Mouse (Mus musculus) spleen, postnatal 36 days (tissue): ENCODE data around the gene Zfp663.
A peak's percentile ranks its signal among the peaks of the same experiment; 100 is the strongest.

Experiments used
- DNase-seq, 2 experiments: peaks; one replicate each; pipeline ENCODE4 v3.0.0; 2022; ENCODE audit warnings: low spot score in 2 of 2, mixed read lengths in 1 of 2

Zfp663 gene

GRCm38 (mm10) chr2:165320531-165321150 is 47.9 kb downstream of the Zfp663 start:
- DNase-seq: no peak

- no peak for DNase-seq
Observed at GRCm38 (mm10) chr2:165319503-165319902, 49.0 kb downstream of the Zfp663 start.

- no peak for DNase-seq
Observed at GRCm38 (mm10) chr2:165318941-165319340, 49.6 kb downstream of the Zfp663 start.

GRCm38 (mm10) chr2:165317621-165318263 is 50.8 kb downstream of the Zfp663 start:
- DNase-seq: no peak

GRCm38 (mm10) chr2:165316837-165317473 is 51.6 kb downstream of the Zfp663 start:
- peak; percentile 44 to 51 for DNase-seq

- no peak for DNase-seq
Observed at GRCm38 (mm10) chr2:165316204-165316603, 52.3 kb downstream of the Zfp663 start.

- no peak for DNase-seq
Observed at GRCm38 (mm10) chr2:165314197-165314596, 54.3 kb downstream of the Zfp663 start.

GRCm38 (mm10) chr2:165312381-165312780 is 56.1 kb downstream of the Zfp663 start:
- DNase-seq: no peak

GRCm38 (mm10) chr2:165311577-165311976 is 57.0 kb downstream of the Zfp663 start:
- no peak for DNase-seq

- DNase-seq: no peak
Observed at GRCm38 (mm10) chr2:165310818-165311425, 57.6 kb downstream of the Zfp663 start.

GRCm38 (mm10) chr2:165307801-165308200 is 60.7 kb downstream of the Zfp663 start:
- no peak for DNase-seq

GRCm38 (mm10) chr2:165305438-165305837 is 63.1 kb downstream of the Zfp663 start:
- no peak for DNase-seq

- DNase-seq: no peak
Observed at GRCm38 (mm10) chr2:165304819-165305218, 63.7 kb downstream of the Zfp663 start.

GRCm38 (mm10) chr2:165303354-165304012 is 65.0 kb downstream of the Zfp663 start:
- no peak for DNase-seq

- DNase-seq: no peak
Observed at GRCm38 (mm10) chr2:165301409-165301808, 67.1 kb downstream of the Zfp663 start.
